Mouse (Mus musculus) cortical plate, adult 2 months (tissue): Measurements from ENCODE around the gene Lmbr1l.

Experiments
- CTCF ChIP-seq: fragments of 200-500 bp; IDR thresholded peaks from 2 replicates; pipeline ENCODE4 v1.5.1; 2011; ENCODE audit warnings: mild to moderate bottlenecking, control low read depth, low read length; ENCODE audit not compliant: insufficient read depth; ENCODE audit errors: extremely low read depth
- POLR2A ChIP-seq: fragments of 200-500 bp; IDR thresholded peaks from 2 replicates; pipeline ENCODE4 v1.6.1; 2011; ENCODE audit warnings: mild to moderate bottlenecking, low read length, control low read depth; ENCODE audit not compliant: insufficient read depth; ENCODE audit errors: extremely low read depth

GRCm38 (mm10) chr15:98881656-98882008, 36.4 kb downstream of the Lmbr1l start:
- TF ChIP-seq POLR2A (no peak), CTCF (no peak)
